Mouse (Mus musculus): ENCODE measurements around the gene Defb25. TPM values are rescaled to one million over a fixed set of nuclear protein-coding genes. Genes with fewer than 3 reads are reported as not detected.
"Not testable (repeated sequence)": the region's sequence is repeated elsewhere in the genome, so short reads cannot be mapped to it uniquely, and the experiment has no call there.

Gene Defb25
- 1.4 and 2.3 TPM in 2 replicates for polyA plus RNA-seq (2014; fragmentation: Nextera tagmentation; extraction: Ambion mirVana)

DNA sequence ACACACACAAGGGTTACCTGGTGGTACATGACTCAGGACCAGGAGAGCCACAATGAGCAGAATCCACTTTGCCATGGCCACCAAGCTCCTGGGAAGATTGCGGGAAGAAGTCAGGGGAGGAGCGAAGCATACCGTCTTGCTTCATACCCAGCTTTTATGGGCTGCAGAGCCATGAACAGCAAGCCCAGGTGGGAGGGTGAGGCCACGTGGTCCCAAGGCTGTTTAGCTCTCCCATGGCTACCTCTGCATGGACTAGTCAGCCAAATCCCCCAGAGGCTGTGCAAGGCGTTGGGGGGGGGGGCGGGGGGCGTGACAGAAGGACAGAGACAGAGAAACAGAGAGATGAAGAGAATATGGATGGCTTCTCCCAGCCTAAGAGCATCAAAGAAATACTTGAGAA lies at the start of gene Defb25:
Defb25 (minus strand) TSS at position 101 of the 400 bp plus-strand sequence.
- Histone ChIP-seq H3K9ac (ENCODE audit: low read length) (no peak within 1 kb of the TSS), H3K27me3 (replicated peaks; ENCODE audit: control insufficient read depth, insufficient read depth, low read length) (peaks cover 28% of the 10 kb centered on the region), H3K4me2 (ENCODE audit: low read length) (no peak within 1 kb of the TSS), H3K9me3 (ENCODE audit: control insufficient read depth, low read length) (0 out of 2 replicates have a peak, but pooled peaks cover 3% of the 10 kb centered on the region), H3K36me3 (ENCODE audit: control insufficient read depth, insufficient read depth, low read length) (no peaks in the 10 kb centered on the region), H3K4me3 (ENCODE audit: low read depth, low read length) (no peak within 1 kb of the TSS), H3K27ac (ENCODE audit: low read depth) (no peak within 1 kb of the TSS), H3K4me1 (replicated peaks; ENCODE audit: control insufficient read depth, insufficient read depth, low read length) (peaks cover 2% of the 10 kb centered on the region; the same call in 1 of the 2 replicates)
- no peak for ATAC-seq (replicated peaks; ENCODE audit: low FRiP score, low TSS enrichment, low read depth)
- WGBS, result 77% methylated on average over 7 of the region's 7 CpGs
- DNase-seq (ENCODE audit: low spot score), result no peak

DNA sequence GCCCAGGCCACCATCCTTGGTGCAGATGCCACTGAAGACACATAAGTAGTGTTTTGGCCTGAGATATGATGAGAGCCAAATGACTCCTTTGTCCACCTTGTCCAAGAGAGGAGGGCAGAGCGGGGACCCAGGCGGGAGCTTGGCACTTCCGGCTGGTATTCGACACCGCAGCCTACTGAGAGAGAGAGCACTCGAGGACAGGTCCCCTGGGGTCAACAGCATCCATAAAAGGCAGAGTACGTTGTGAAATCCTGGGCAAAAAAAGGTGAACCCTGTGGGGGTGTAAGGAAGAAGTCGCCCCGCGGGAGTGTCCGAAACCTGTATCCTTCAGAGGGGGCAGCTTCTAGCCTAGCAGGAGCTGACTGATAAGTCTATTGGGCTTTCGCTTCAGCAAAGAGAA lies 49.3 kb upstream of the Defb25 start:
- 83% methylated on average over 12 of the region's 12 CpGs for WGBS
- no peak overlapping the region for H3K27ac ChIP-seq (ENCODE audit: low read depth)
- peak overlapping the region; percentile 85 for H3K4me3 ChIP-seq (ENCODE audit: low read depth, low read length)
- H3K36me3 ChIP-seq (ENCODE audit: control insufficient read depth, insufficient read depth, low read length), result peaks cover 42% of the 10 kb centered on the region
- no peaks in the 10 kb centered on the region for H3K27me3 ChIP-seq (replicated peaks; ENCODE audit: control insufficient read depth, insufficient read depth, low read length)
- DNase-seq (ENCODE audit: low spot score) (no peak), ATAC-seq (replicated peaks; ENCODE audit: low FRiP score, low TSS enrichment, low read depth) (no peak)
- H3K9me3 ChIP-seq (ENCODE audit: control insufficient read depth, low read length), result no peaks in the 10 kb centered on the region
- H3K9ac ChIP-seq (ENCODE audit: low read length), result no peak overlapping the region
- H3K4me2 ChIP-seq (ENCODE audit: low read length), result peak overlapping the region; percentile 88
- H3K4me1 ChIP-seq (replicated peaks; ENCODE audit: control insufficient read depth, insufficient read depth, low read length), result peaks cover 19% of the 10 kb centered on the region

- H3K36me3 ChIP-seq (ENCODE audit: control insufficient read depth, insufficient read depth, low read length), result peaks cover 36% of the 10 kb centered on the region
- no peaks in the 10 kb centered on the region for H3K9me3 ChIP-seq (ENCODE audit: control insufficient read depth, low read length)
- no peak overlapping the region for H3K9ac ChIP-seq (ENCODE audit: low read length)
- ATAC-seq (replicated peaks; ENCODE audit: low FRiP score, low TSS enrichment, low read depth) (0 out of 2 replicates have a peak, but pooled peaks have one; percentile 16), DNase-seq (ENCODE audit: low spot score) (peak; percentile 73)
- H3K27me3 ChIP-seq (replicated peaks; ENCODE audit: control insufficient read depth, insufficient read depth, low read length), result no peaks in the 10 kb centered on the region
- H3K4me3 ChIP-seq (ENCODE audit: low read depth, low read length), result peak overlapping the region; percentile 85
- H3K27ac ChIP-seq (ENCODE audit: low read depth), result no peak overlapping the region
- H3K4me2 ChIP-seq (ENCODE audit: low read length), result peak overlapping the region; percentile 88
- H3K4me1 ChIP-seq (replicated peaks; ENCODE audit: control insufficient read depth, insufficient read depth, low read length), result peaks cover 19% of the 10 kb centered on the region
- WGBS, result 38% methylated on average over 5 of the region's 5 CpGs
These were observed 48.8 kb upstream of the Defb25 start for GRCm38 (mm10) chr2:152671642-152671999.

DNA sequence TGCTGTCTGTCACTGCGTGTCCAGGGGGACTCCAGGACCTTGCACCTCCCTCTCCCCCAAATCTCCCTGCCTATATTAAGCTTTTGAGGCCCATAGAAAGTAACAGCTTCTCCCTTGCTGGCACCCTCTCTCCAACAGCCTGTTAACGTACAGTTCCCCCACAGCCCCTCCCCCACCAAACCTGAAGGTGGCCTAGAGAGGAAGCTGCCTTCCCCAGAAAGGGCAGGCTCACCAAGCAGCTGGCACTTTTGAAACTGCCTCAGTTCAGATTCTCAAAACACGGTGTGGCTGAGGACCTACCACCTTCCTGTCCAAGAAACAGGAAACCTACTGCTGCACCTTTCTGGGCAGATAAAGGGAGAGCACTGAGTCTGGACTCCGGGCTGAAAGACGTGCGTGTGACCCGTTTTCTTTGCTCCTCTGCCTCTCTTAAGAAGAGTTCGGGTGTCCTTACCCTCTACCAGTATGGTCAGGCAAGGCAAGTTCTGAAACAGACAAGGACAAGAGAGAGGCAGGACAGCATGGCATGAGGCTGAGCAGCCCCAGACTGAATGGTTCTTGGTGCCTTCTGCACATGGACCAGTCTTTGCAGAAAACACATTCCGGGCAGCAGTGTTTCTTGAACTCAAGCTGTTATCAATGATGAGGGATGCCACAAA lies 48.3 kb upstream of the Defb25 start:
- no peak for ATAC-seq (replicated peaks; ENCODE audit: low FRiP score, low TSS enrichment, low read depth)
- Histone ChIP-seq H3K4me1 (replicated peaks; ENCODE audit: control insufficient read depth, insufficient read depth, low read length) (peaks cover 19% of the 10 kb centered on the region), H3K9ac (ENCODE audit: low read length) (peak overlapping the region; percentile 96), H3K36me3 (ENCODE audit: control insufficient read depth, insufficient read depth, low read length) (peaks cover 31% of the 10 kb centered on the region), H3K9me3 (ENCODE audit: control insufficient read depth, low read length) (no peaks in the 10 kb centered on the region), H3K4me2 (ENCODE audit: low read length) (peak overlapping the region; percentile 88), H3K27ac (ENCODE audit: low read depth) (peak overlapping the region; percentile 95; the same call in 1 of the 2 replicates), H3K4me3 (ENCODE audit: low read depth, low read length) (peak overlapping the region; percentile 85), H3K27me3 (replicated peaks; ENCODE audit: control insufficient read depth, insufficient read depth, low read length) (no peaks in the 10 kb centered on the region)
- no peak for DNase-seq (ENCODE audit: low spot score)
- WGBS, result 59% methylated on average over 9 of the region's 9 CpGs

GRCm38 (mm10) chr2:152669639-152670484 lies 47.0 kb upstream of the Defb25 start:
- H3K9me3 ChIP-seq (ENCODE audit: control insufficient read depth, low read length), result no peaks in the 10 kb centered on the region
- H3K36me3 ChIP-seq (ENCODE audit: control insufficient read depth, insufficient read depth, low read length), result peaks cover 19% of the 10 kb centered on the region
- ATAC-seq (replicated peaks; ENCODE audit: low FRiP score, low TSS enrichment, low read depth) (peak; percentile 83), DNase-seq (ENCODE audit: low spot score) (peak; percentile 88)
- H3K4me3 ChIP-seq (ENCODE audit: low read depth, low read length), result peak overlapping the region; percentile 85
- H3K4me2 ChIP-seq (ENCODE audit: low read length), result peak overlapping the region; percentile 88
- 1% methylated on average over 42 of the region's 46 CpGs for WGBS
- H3K27ac ChIP-seq (ENCODE audit: low read depth), result peak overlapping the region; percentile 95
- H3K27me3 ChIP-seq (replicated peaks; ENCODE audit: control insufficient read depth, insufficient read depth, low read length), result no peaks in the 10 kb centered on the region
- H3K9ac ChIP-seq (ENCODE audit: low read length), result peak overlapping the region; percentile 96
- H3K4me1 ChIP-seq (replicated peaks; ENCODE audit: control insufficient read depth, insufficient read depth, low read length), result peaks cover 19% of the 10 kb centered on the region

DNA sequence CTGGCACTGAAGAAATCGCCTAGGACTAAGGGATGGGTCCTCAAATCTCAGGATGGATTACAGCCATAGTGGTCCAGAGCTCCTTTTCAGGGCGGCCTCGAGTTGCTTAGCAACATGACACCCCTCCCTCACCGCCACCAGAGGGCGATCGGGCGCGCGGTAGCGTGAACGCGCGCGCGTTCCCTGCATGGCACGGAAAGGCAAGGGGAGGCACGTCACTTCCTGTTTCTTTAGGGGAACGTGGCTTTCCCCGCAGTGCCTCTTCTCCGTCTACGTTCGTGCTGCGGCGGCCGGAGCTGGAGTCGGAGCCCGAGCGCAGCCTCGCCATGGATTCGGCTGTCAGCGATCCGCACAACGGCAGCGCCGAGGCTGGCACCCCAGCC lies 46.4 kb upstream of the Defb25 start, which contains the start of gene H13:
H13 (plus strand) TSS at position 206 of the 383 bp plus-strand sequence.
- H3K36me3 ChIP-seq (ENCODE audit: control insufficient read depth, insufficient read depth, low read length), result peaks cover 12% of the 10 kb centered on the region
- H3K27ac ChIP-seq (ENCODE audit: low read depth), result peak within 1 kb of the TSS; percentile 95
- peak; percentile 88 for ATAC-seq (replicated peaks; ENCODE audit: low FRiP score, low TSS enrichment, low read depth)
- no peaks in the 10 kb centered on the region for H3K27me3 ChIP-seq (replicated peaks; ENCODE audit: control insufficient read depth, insufficient read depth, low read length)
- peak; percentile 96 for DNase-seq (ENCODE audit: low spot score)
- H3K9ac ChIP-seq (ENCODE audit: low read length), result peak within 1 kb of the TSS; percentile 96
- H3K9me3 ChIP-seq (ENCODE audit: control insufficient read depth, low read length), result no peaks in the 10 kb centered on the region
- peak within 1 kb of the TSS; percentile 88 for H3K4me2 ChIP-seq (ENCODE audit: low read length)
- H3K4me1 ChIP-seq (replicated peaks; ENCODE audit: control insufficient read depth, insufficient read depth, low read length), result peaks cover 19% of the 10 kb centered on the region
- H3K4me3 ChIP-seq (ENCODE audit: low read depth, low read length), result peak within 1 kb of the TSS; percentile 85
- under 1% methylated on average over 35 of the region's 35 CpGs for WGBS

- not testable (repeated sequence) for H3K27me3 ChIP-seq (replicated peaks; ENCODE audit: control insufficient read depth, insufficient read depth, low read length); DNase-seq (ENCODE audit: low spot score); H3K4me2 ChIP-seq (ENCODE audit: low read length); H3K27ac ChIP-seq (ENCODE audit: low read depth); H3K9me3 ChIP-seq (ENCODE audit: control insufficient read depth, low read length); ATAC-seq (replicated peaks; ENCODE audit: low FRiP score, low TSS enrichment, low read depth); H3K4me3 ChIP-seq (ENCODE audit: low read depth, low read length); H3K9ac ChIP-seq (ENCODE audit: low read length); H3K4me1 ChIP-seq (replicated peaks; ENCODE audit: control insufficient read depth, insufficient read depth, low read length); H3K36me3 ChIP-seq (ENCODE audit: control insufficient read depth, insufficient read depth, low read length)
- WGBS, result 67% methylated on average over 3 of the region's 3 CpGs
These were observed 43.3 kb upstream of the Defb25 start for GRCm38 (mm10) chr2:152666191-152666590.

DNA sequence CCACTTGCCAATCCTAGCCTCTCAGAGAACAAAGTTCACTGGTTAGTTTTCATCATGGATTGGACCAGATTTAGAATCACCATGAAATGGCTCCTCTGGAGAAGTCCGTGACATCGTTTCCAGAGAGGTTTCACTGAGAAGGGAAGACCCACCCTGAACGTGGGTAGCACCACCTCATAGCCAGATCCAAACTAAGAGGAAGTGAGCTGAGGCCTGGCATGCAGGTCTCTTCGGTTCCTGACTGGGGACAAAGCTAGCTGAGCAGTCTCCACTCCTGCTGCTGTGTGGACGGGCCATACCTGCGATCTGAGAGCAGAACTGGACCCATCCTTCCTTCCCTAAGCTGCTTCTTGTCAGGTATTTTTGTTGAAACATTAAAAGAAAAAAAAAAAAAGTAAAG lies 38.3 kb upstream of the Defb25 start:
- no peak for DNase-seq (ENCODE audit: low spot score)
- Histone ChIP-seq H3K9ac (ENCODE audit: low read length) (no peak overlapping the region), H3K27ac (ENCODE audit: low read depth) (no peak overlapping the region), H3K9me3 (ENCODE audit: control insufficient read depth, low read length) (no peaks in the 10 kb centered on the region), H3K27me3 (replicated peaks; ENCODE audit: control insufficient read depth, insufficient read depth, low read length) (no peaks in the 10 kb centered on the region), H3K36me3 (ENCODE audit: control insufficient read depth, insufficient read depth, low read length) (no peaks in the 10 kb centered on the region), H3K4me2 (ENCODE audit: low read length) (no peak overlapping the region), H3K4me1 (replicated peaks; ENCODE audit: control insufficient read depth, insufficient read depth, low read length) (no peaks in the 10 kb centered on the region), H3K4me3 (ENCODE audit: low read depth, low read length) (no peak overlapping the region)
- WGBS, result 76% methylated on average over 6 of the region's 6 CpGs
- no peak for ATAC-seq (replicated peaks; ENCODE audit: low FRiP score, low TSS enrichment, low read depth)

Data from intestine, embryonic 14.5 days (tissue).